Mouse (Mus musculus) liver, embryonic 14.5 days (tissue): ENCODE results near the gene Kiss1.

ENCODE experiments used
- CTCF ChIP-seq: IDR thresholded peaks from 2 replicates; pipeline ENCODE4 v1.5.1; 2016; ENCODE audit warnings: antibody characterized with exemption, low read depth, control low read depth
- EP300 ChIP-seq: IDR thresholded peaks from 2 replicates; pipeline ENCODE4 v1.6.1; 2016; ENCODE audit warnings: antibody characterized with exemption, low read depth

DNA sequence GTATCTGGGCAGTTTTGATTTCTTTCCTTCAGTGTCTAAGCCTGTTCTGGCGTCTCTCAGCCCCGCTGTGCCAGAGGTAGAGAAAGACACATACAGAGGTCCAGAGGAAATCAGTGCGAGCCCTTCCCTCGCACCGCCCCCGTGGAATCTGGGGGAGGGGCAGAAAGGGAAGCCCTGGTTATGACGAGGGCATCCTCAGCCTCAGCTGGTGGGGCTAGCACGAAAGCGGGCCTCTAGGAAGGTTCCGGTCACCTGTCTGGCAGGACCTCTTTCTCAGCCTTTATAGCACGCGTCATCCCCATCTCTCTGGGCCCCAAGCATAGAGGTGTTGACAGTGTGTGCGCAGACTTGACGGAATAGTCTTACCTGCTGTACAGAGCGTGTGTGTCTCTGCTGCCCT lies 34.2 kb downstream of the Kiss1 start:
- TF ChIP-seq CTCF, result no peak
- TF ChIP-seq EP300, result no peak
